Mouse (Mus musculus) fat pad, adult 2 months (tissue): Measurements from ENCODE around the gene Sorcs2.

Experiments used
- DNase-seq: peaks from one replicate; pipeline ENCODE4 v3.0.0-alpha.2; 2011; ENCODE audit warnings: low read depth, low spot score; ENCODE audit errors: extremely low read depth

The Sorcs2 gene

GRCm38 (mm10) chr5:36086931-36087330, 311.0 kb downstream of the Sorcs2 start:
- DNase-seq: no peak

GRCm38 (mm10) chr5:36085621-36086020, 312.3 kb downstream of the Sorcs2 start:
- no peak for DNase-seq

- no peak for DNase-seq
These were observed 313.9 kb downstream of the Sorcs2 start for GRCm38 (mm10) chr5:36083869-36084565.

- no peak for DNase-seq
These were observed 316.9 kb downstream of the Sorcs2 start for GRCm38 (mm10) chr5:36081021-36081420.

GRCm38 (mm10) chr5:36075172-36076074, 322.5 kb downstream of the Sorcs2 start:
- DNase-seq: peak; percentile 11

- no peak for DNase-seq
These were observed 328.2 kb downstream of the Sorcs2 start for GRCm38 (mm10) chr5:36069503-36070360.

GRCm38 (mm10) chr5:36067651-36068181, 330.2 kb downstream of the Sorcs2 start:
- DNase-seq: no peak

GRCm38 (mm10) chr5:36057804-36058322, 340.1 kb downstream of the Sorcs2 start:
- DNase-seq: no peak

GRCm38 (mm10) chr5:36056921-36057320, 341.0 kb downstream of the Sorcs2 start:
- no peak for DNase-seq

- no peak for DNase-seq
These were observed 342.1 kb downstream of the Sorcs2 start for GRCm38 (mm10) chr5:36055876-36056275.

GRCm38 (mm10) chr5:36054498-36054897, 343.4 kb downstream of the Sorcs2 start:
- DNase-seq: no peak

GRCm38 (mm10) chr5:36043154-36043553, 354.8 kb downstream of the Sorcs2 start:
- no peak for DNase-seq

GRCm38 (mm10) chr5:36041756-36042155, 356.2 kb downstream of the Sorcs2 start:
- no peak for DNase-seq

GRCm38 (mm10) chr5:36041236-36041562, 356.7 kb downstream of the Sorcs2 start:
- no peak for DNase-seq

GRCm38 (mm10) chr5:36040398-36041235, 357.3 kb downstream of the Sorcs2 start:
- no peak for DNase-seq

GRCm38 (mm10) chr5:36039596-36039995, 358.3 kb downstream of the Sorcs2 start:
- DNase-seq: no peak

- no peak for DNase-seq
These were observed 364.2 kb downstream of the Sorcs2 start for GRCm38 (mm10) chr5:36033531-36034426.

- no peak for DNase-seq
These were observed 372.9 kb downstream of the Sorcs2 start for GRCm38 (mm10) chr5:36025076-36025475.
